Mouse (Mus musculus) MEL (cell line): Measurements from ENCODE around the gene Acacb. TPM values are rescaled to one million over a fixed set of nuclear protein-coding genes. Genes with fewer than 3 reads are reported as not detected.
A peak's percentile ranks its signal among the peaks of the same experiment; 100 is the strongest.

ENCODE experiments used
- DNase-seq: peaks from one replicate; pipeline ENCODE4 v3.0.0; 2011; ENCODE audit warnings: low read depth, low spot score
- H3K27ac ChIP-seq: 2 replicates; pipeline ENCODE4 v1.5.1; 2012; ENCODE audit warnings: low read depth, mild to moderate bottlenecking, control low read depth, low read length, moderate library complexity; ENCODE audit not compliant: control insufficient read depth
- H3K27me3 ChIP-seq, 2 experiments: fragments of 150-350 bp in 1 of 2; sonication (generic) in 1 of 2; 2 replicates each; pipeline ENCODE4 v1.6.1; 2012; ENCODE audit warnings: low read length in 2 of 2, mild to moderate bottlenecking in 2 of 2, improper control_type of control experiment in 1 of 2, moderate library complexity in 1 of 2; ENCODE audit not compliant: insufficient read depth in 2 of 2, control insufficient read depth in 1 of 2
- H3K36me3 ChIP-seq, 2 experiments: 2 replicates each; pipeline ENCODE4 v1.6.1; 2012 to 2014; ENCODE audit warnings: low read length in 2 of 2, improper control_type of control experiment in 1 of 2, inconsistent platforms in 1 of 2, mild to moderate bottlenecking in 1 of 2; ENCODE audit not compliant: insufficient read depth in 2 of 2, control insufficient read depth in 1 of 2
- H3K4me1 ChIP-seq, 2 experiments: fragments of 150-350 bp in 1 of 2; sonication (generic) in 1 of 2; 2 replicates each; pipeline ENCODE4 v1.6.1; 2012; ENCODE audit warnings: low read length in 2 of 2, improper control_type of control experiment in 1 of 2, mild to moderate bottlenecking in 1 of 2; ENCODE audit not compliant: insufficient read depth in 2 of 2, control insufficient read depth in 1 of 2
- H3K4me3 ChIP-seq, 2 experiments: fragments of 150-350 bp in 1 of 2; sonication (generic) in 1 of 2; 2 replicates each; pipeline ENCODE4 v1.5.1; 2012; ENCODE audit warnings: low read depth in 2 of 2, low read length in 2 of 2, mild to moderate bottlenecking in 2 of 2, moderate library complexity in 2 of 2, control low read depth in 1 of 2, improper control_type of control experiment in 1 of 2; ENCODE audit not compliant: control insufficient read depth in 1 of 2, insufficient read depth in 1 of 2
- H3K79me2 ChIP-seq: 2 replicates; pipeline ENCODE4 v1.6.1; 2012; ENCODE audit warnings: mild to moderate bottlenecking, low read length, moderate library complexity; ENCODE audit not compliant: control insufficient read depth, poor library complexity, insufficient read depth
- H3K9ac ChIP-seq: 2 replicates; pipeline ENCODE4 v1.6.1; 2012; ENCODE audit warnings: low read depth, mild to moderate bottlenecking, control low read depth, low read length, moderate library complexity; ENCODE audit not compliant: control insufficient read depth, poor library complexity, severe bottlenecking
- H3K9me3 ChIP-seq: fragments of 150-350 bp; sonication (generic); replicated peaks from 2 replicates; pipeline ENCODE4 v1.6.1; 2012; ENCODE audit warnings: mild to moderate bottlenecking, low read length, improper control_type of control experiment, moderate library complexity; ENCODE audit not compliant: insufficient read depth
- BHLHE40 ChIP-seq: IDR thresholded peaks from 2 replicates; pipeline ENCODE4 v1.6.1; 2012; ENCODE audit warnings: low read depth, mild to moderate bottlenecking, inconsistent platforms, low read length, improper control_type of control experiment, borderline replicate concordance
- CHD2 ChIP-seq: IDR thresholded peaks from 2 replicates; pipeline ENCODE4 v1.6.1; 2011; ENCODE audit warnings: low read length, improper control_type of control experiment
- E2F4 ChIP-seq: IDR thresholded peaks from 2 replicates; pipeline ENCODE4 v1.6.1; 2011; ENCODE audit warnings: low read depth, low read length, improper control_type of control experiment, borderline replicate concordance
- ETS1 ChIP-seq: IDR thresholded peaks from 2 replicates; pipeline ENCODE4 v1.6.1; 2012; ENCODE audit warnings: low read depth, mild to moderate bottlenecking, inconsistent platforms, low read length, improper control_type of control experiment, moderate library complexity
- GABPA ChIP-seq: IDR thresholded peaks from 2 replicates; pipeline ENCODE4 v1.6.1; 2012; ENCODE audit warnings: low read depth, mild to moderate bottlenecking, inconsistent platforms, low read length, improper control_type of control experiment, moderate library complexity
- MAFK ChIP-seq: IDR thresholded peaks from 2 replicates; pipeline ENCODE4 v1.6.1; 2011; ENCODE audit warnings: low read depth, mild to moderate bottlenecking, low read length, improper control_type of control experiment, borderline replicate concordance
- MAX ChIP-seq: IDR thresholded peaks from 2 replicates; pipeline ENCODE4 v1.6.1; 2011; ENCODE audit warnings: low read length, improper control_type of control experiment
- MAZ ChIP-seq: IDR thresholded peaks from 2 replicates; pipeline ENCODE4 v1.6.1; 2012; ENCODE audit warnings: low read depth, mild to moderate bottlenecking, inconsistent platforms, low read length, improper control_type of control experiment
- MEF2A ChIP-seq: IDR thresholded peaks from 2 replicates; pipeline ENCODE4 v1.6.1; 2014; ENCODE audit warnings: low read depth, mild to moderate bottlenecking, inconsistent platforms, low read length, improper control_type of control experiment; ENCODE audit not compliant: poor library complexity, insufficient replicate concordance, severe bottlenecking; ENCODE audit errors: extremely low read depth
- MYB ChIP-seq: IDR thresholded peaks from 2 replicates; pipeline ENCODE4 v1.6.1; 2011; ENCODE audit warnings: mild to moderate bottlenecking, low read depth, low read length, improper control_type of control experiment
- POLR2A ChIP-seq, 2 experiments: IDR thresholded peaks; 2 replicates each; pipeline ENCODE4 v1.6.1; 2011 to 2012; ENCODE audit warnings: low read length in 2 of 2, mild to moderate bottlenecking in 2 of 2, control low read depth in 1 of 2, improper control_type of control experiment in 1 of 2, low read depth in 1 of 2, moderate library complexity in 1 of 2; ENCODE audit not compliant: control insufficient read depth in 1 of 2, insufficient read depth in 1 of 2, poor library complexity in 1 of 2
- RAD21 ChIP-seq: IDR thresholded peaks from 2 replicates; pipeline ENCODE4 v1.6.1; 2011; ENCODE audit warnings: mild to moderate bottlenecking, low read depth, low read length, improper control_type of control experiment
- RCOR1 ChIP-seq: IDR thresholded peaks from 2 replicates; pipeline ENCODE4 v1.6.1; 2012; ENCODE audit warnings: low read depth, mild to moderate bottlenecking, inconsistent platforms, low read length, improper control_type of control experiment
- SMC3 ChIP-seq: IDR thresholded peaks from 2 replicates; pipeline ENCODE4 v1.6.1; 2011; ENCODE audit warnings: low read depth, low read length, improper control_type of control experiment
- TBP ChIP-seq: IDR thresholded peaks from 2 replicates; pipeline ENCODE4 v1.8.0; 2011; ENCODE audit warnings: low read depth, low read length, improper control_type of control experiment
- UBTF ChIP-seq: IDR thresholded peaks from 2 replicates; pipeline ENCODE4 v1.6.1; 2012; ENCODE audit warnings: low read depth, mild to moderate bottlenecking, inconsistent platforms, low read length, improper control_type of control experiment, moderate library complexity, borderline replicate concordance; ENCODE audit not compliant: insufficient read depth
- USF1 ChIP-seq: IDR thresholded peaks from 2 replicates; pipeline ENCODE4 v1.6.1; 2014; ENCODE audit warnings: low read depth, mild to moderate bottlenecking, inconsistent platforms, low read length, improper control_type of control experiment, moderate library complexity
- ZC3H11A ChIP-seq: IDR thresholded peaks from 2 replicates; pipeline ENCODE4 v1.6.1; 2012; ENCODE audit warnings: low read depth, mild to moderate bottlenecking, inconsistent platforms, low read length, improper control_type of control experiment
- ZMIZ1 ChIP-seq: IDR thresholded peaks from 2 replicates; pipeline ENCODE4 v1.6.1; 2012; ENCODE audit warnings: low read depth, mild to moderate bottlenecking, inconsistent platforms, low read length, improper control_type of control experiment, moderate library complexity
- ZNF384 ChIP-seq: IDR thresholded peaks from 2 replicates; pipeline ENCODE4 v1.6.1; 2012; ENCODE audit warnings: low read depth, mild to moderate bottlenecking, inconsistent platforms, low read length, improper control_type of control experiment
- polyA plus RNA-seq, 2 experiments: library from polyadenylated mRNA; stranded (reverse) in 1 of 2; unstranded in 1 of 2; fragments of >175 nt in 1 of 2; fragments of >200 nt in 1 of 2; gene quantifications; 2 replicates each; pipeline versions ENCODE4 v1.2.1 to v1.2.4; 2012; ENCODE audit warnings: low replicate concordance in 2 of 2, low read depth in 1 of 2; ENCODE audit not compliant: insufficient read length in 2 of 2, insufficient read depth in 1 of 2, missing spikeins in 1 of 2
- total RNA-seq: library from RNA; depleted of rRNA; stranded (reverse); fragments of 300-350 nt; gene quantifications from 2 replicates; pipeline ENCODE4 v1.2.3, GENCODE M21; 2012

Gene Acacb
- total and polyA plus RNA-seq, 3 experiments: 2.0 to 5.3 TPM; not detected in 1

DNA sequence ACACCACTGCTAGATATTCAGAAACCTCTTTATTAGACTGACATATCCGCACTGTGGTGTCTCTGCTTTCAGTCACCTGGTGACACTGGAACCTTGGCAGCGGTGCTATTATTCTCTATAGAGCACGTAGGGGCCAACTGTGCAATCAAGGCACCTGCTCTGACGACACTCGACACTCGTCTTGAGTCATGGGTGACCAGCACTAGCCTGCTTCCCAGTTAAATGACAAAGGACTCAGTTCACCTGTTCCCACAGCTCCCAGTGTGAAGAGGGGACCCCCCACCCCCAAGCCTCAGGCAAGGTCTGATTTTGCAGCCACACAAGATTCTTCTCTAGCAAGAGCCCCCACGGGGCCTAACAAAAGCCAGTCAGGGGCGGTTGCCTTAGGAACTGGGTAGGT lies 129.0 kb downstream of the Acacb start:
- no peaks in the 10 kb centered on the region for H3K9me3 ChIP-seq
- H3K27ac ChIP-seq: no peak overlapping the region
- H3K9ac ChIP-seq: no peak overlapping the region
- peaks cover 1 to 8% of the 10 kb centered on the region in 2 experiments; a peak in 2 of 4 replicates for H3K27me3 ChIP-seq
- H3K4me3 ChIP-seq: no peak overlapping the region
- no peaks in the 10 kb centered on the region for H3K36me3 ChIP-seq
- H3K79me2 ChIP-seq: no peaks in the 10 kb centered on the region
- DNase-seq: no peak
- no peaks in the 10 kb centered on the region for H3K4me1 ChIP-seq
- no peak for TF ChIP-seq TBP
- TF ChIP-seq MAX: no peak
- TF ChIP-seq USF1: no peak
- TF ChIP-seq MAFK: no peak
- TF ChIP-seq MAZ: no peak

DNA sequence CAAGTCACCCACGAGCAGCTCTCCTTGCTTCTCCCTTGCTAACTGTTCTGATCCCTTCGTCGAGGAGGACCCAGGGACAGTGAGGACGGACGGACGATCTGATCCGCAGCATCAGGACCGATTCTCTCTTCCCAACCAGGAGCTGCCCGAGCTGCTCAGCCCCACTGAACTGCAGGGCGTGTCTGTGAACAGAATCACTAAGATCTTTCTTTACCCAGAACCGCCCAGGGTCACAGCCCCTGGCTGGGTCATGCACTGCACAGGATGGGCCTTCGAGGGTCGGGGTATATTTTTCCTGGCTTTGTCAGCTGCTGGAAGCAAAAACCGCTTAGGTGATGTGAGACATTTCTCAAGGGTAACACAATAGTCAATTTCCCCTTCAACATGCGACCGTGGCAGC lies 129.7 kb downstream of the Acacb start:
- DNase-seq: no peak
- Histone ChIP-seq H3K79me2 (no peaks in the 10 kb centered on the region), H3K9me3 (no peaks in the 10 kb centered on the region), H3K9ac (no peak overlapping the region), H3K27me3 (peaks cover 1 to 8% of the 10 kb centered on the region in 2 experiments; a peak in 2 of 4 replicates), H3K4me1 (no peaks in the 10 kb centered on the region), H3K27ac (no peak overlapping the region), H3K36me3 (no peaks in the 10 kb centered on the region), H3K4me3 (no peak overlapping the region)
- TF ChIP-seq ETS1: no peak

DNA sequence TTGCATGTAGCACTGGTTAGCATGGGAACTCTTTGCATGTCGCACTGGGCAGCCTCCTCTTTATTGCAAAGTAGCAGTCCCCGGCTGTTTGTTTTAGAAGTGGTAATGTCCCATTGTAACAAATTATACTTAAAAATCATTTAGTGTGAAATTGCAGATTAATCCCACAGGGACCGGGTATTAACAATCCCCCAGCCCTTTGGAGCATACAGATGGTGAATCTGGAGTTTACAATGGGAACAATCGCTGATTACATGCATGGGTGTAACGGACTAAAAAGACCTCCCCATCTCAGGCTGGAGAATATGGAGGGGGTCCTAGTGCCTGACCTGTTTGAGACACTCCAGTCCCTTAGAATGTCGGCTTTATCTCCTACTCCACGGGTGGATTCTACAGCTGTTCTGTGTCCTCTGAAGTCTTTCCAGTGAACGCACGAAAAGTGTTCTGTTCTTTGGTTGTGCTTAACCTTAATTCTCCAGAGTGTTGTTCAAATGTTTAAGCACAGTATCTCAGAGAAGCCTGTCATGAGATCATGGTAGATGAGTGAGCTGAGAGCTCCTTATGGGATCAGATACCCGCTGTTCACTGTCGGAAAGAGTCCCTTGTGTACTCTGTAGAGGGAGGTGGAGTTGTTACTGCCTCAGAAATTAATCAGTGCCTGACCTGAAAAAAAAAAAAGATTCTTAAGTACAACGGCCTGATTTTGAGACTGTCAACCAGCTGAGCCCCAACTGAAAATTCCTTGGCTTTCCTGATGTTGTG lies 133.2 kb downstream of the Acacb start:
- no peak overlapping the region for H3K4me3 ChIP-seq
- no peaks in the 10 kb centered on the region for H3K36me3 ChIP-seq
- no peak overlapping the region for H3K9ac ChIP-seq
- no peaks in the 10 kb centered on the region for H3K4me1 ChIP-seq
- no peaks in the 10 kb centered on the region for H3K9me3 ChIP-seq
- peak; percentile 11 for DNase-seq
- TF ChIP-seq MYB: no peak
- H3K27me3 ChIP-seq: peaks cover 3 to 8% of the 10 kb centered on the region in 2 experiments; a peak in 3 of 4 replicates
- no peak overlapping the region for H3K27ac ChIP-seq
- no peaks in the 10 kb centered on the region for H3K79me2 ChIP-seq

DNA sequence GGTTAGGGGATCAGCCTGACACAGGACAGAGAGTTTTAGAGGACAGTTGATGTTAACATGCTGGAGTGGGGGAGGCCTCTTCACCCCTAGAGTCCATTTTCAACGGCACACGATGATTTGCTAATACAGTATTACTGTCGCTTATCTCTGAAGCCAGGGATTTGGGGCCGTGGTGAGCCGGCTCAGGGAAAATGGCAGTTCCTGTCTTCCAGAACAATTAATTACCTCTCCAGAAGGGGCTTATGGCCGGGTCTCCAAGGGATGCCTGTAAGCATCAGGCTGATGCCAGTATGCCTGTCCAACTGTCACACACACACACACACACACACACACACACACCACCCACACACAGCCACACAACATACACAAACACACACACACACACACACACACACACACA lies 136.0 kb downstream of the Acacb start:
- H3K36me3 ChIP-seq: no peaks in the 10 kb centered on the region
- no peak for DNase-seq
- peaks cover 1 to 5% of the 10 kb centered on the region in 2 experiments; a peak in 3 of 4 replicates for H3K27me3 ChIP-seq
- no peak overlapping the region for H3K4me3 ChIP-seq
- H3K4me1 ChIP-seq: no peaks in the 10 kb centered on the region
- H3K79me2 ChIP-seq: no peaks in the 10 kb centered on the region
- H3K9me3 ChIP-seq: no peaks in the 10 kb centered on the region
- no peak overlapping the region for H3K9ac ChIP-seq
- H3K27ac ChIP-seq: no peak overlapping the region
- TF ChIP-seq MAX (no peak), GABPA (no peak), BHLHE40 (no peak), E2F4 (no peak), RAD21 (no peak), ETS1 (no peak), CHD2 (no peak), SMC3 (no peak), MAZ (no peak), MEF2A (no peak), ZNF384 (no peak), UBTF (no peak), RCOR1 (no peak), ZC3H11A (no peak), ZMIZ1 (no peak), POLR2A (IDR thresholded peaks at IDR 0.05; ENCODE audit: control insufficient read depth in 1 of 2, insufficient read depth in 1 of 2, low read depth in 1 of 2, low read length in 2 of 2, poor library complexity in 1 of 2) (no peak)
